Mouse (Mus musculus) liver, embryonic 16.5 days (tissue): ENCODE results near the gene Srgap3. TPM values are rescaled to one million over a fixed set of nuclear protein-coding genes. Genes with fewer than 3 reads are reported as not detected.

Source experiments
- ATAC-seq: fragments of 200-750 bp; cut with Nextera tagmentation; 2 replicates; pipeline ENCODE4 v1.8.0; 2017; ENCODE audit warnings: low read depth, mild to moderate bottlenecking, moderate number of reproducible peaks, moderate library complexity
- H3K27ac ChIP-seq: fragments of 300-500 bp; sonication (generic); 2 replicates; pipeline ENCODE4 v1.5.1; 2014; ENCODE audit warnings: mild to moderate bottlenecking, low read length
- H3K27me3 ChIP-seq: fragments of 300-500 bp; sonication (generic); 2 replicates; pipeline ENCODE4 v1.6.1; 2014; ENCODE audit warnings: low read depth, low read length, mixed read lengths; ENCODE audit not compliant: control insufficient read depth, insufficient read depth
- H3K36me3 ChIP-seq: fragments of 300-500 bp; sonication (generic); 2 replicates; pipeline ENCODE4 v1.6.1; 2014; ENCODE audit warnings: mild to moderate bottlenecking; ENCODE audit not compliant: control insufficient read depth, insufficient read depth
- H3K4me1 ChIP-seq: fragments of 300-500 bp; sonication (generic); 2 replicates; pipeline ENCODE4 v1.6.1; 2014; ENCODE audit warnings: low read depth, low read length, mixed read lengths; ENCODE audit not compliant: control insufficient read depth
- H3K4me2 ChIP-seq: fragments of 300-500 bp; sonication (generic); 2 replicates; pipeline ENCODE4 v1.6.1; 2014; ENCODE audit warnings: low read depth, low read length, mixed read lengths
- H3K4me3 ChIP-seq: fragments of 300-500 bp; sonication (generic); 2 replicates; pipeline ENCODE4 v1.5.1; 2014; ENCODE audit warnings: low read depth, mild to moderate bottlenecking, low read length
- H3K9ac ChIP-seq: fragments of 300-500 bp; sonication (generic); 2 replicates; pipeline ENCODE4 v1.6.1; 2014; ENCODE audit warnings: low read depth, low read length
- H3K9me3 ChIP-seq: fragments of 300-500 bp; sonication (generic); replicated peaks from 2 replicates; pipeline ENCODE4 v1.6.1; 2016; ENCODE audit warnings: low read length; ENCODE audit not compliant: control insufficient read depth
- WGBS: fragments of 180-500 bp; shearing (Covaris S2); extraction: QIAGEN DNeasy Blood & Tissue Kit; methylation state at CpG from one replicate; pipeline ENCODE4 v1.1.7; 2014; ENCODE audit not compliant: insufficient replicate concordance; 5-methylcytosine and 5-hydroxymethylcytosine counted together
- polyA plus RNA-seq: library from polyadenylated mRNA; unstranded; fragments of >200 nt; fragmentation: Nextera tagmentation; extraction: Ambion mirVana; gene quantifications from 2 replicates; pipeline ENCODE4 v1.2.1, GENCODE M21; 2015

The Srgap3 gene
- polyA plus RNA-seq, 1 experiment from 2014 or later: 0.22 TPM

DNA sequence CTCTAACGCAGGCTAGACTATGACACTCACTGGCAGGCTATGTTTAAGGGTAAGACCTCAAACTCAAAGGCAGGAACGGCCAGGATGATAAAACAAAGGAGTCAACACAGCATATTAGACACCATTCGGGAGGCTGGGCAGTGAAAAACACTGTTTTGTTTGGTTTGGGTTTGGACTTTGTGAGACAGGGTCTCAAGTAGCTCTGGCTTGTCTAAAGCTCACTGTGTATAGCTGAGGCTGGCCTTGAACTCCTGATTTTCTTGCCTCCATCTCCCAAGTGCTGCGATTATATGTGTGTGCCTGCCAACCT lies 136.6 kb downstream of the Srgap3 start:
- no peaks in the 10 kb centered on the region for H3K27me3 ChIP-seq
- H3K36me3 ChIP-seq: no peaks in the 10 kb centered on the region
- no peaks in the 10 kb centered on the region for H3K9me3 ChIP-seq
- no peak overlapping the region for H3K4me3 ChIP-seq
- ATAC-seq: no peak
- H3K27ac ChIP-seq: no peak overlapping the region
- no peak overlapping the region for H3K9ac ChIP-seq
- no peaks in the 10 kb centered on the region for H3K4me1 ChIP-seq
- no peak overlapping the region for H3K4me2 ChIP-seq
- 49% methylated on average over 4 of the region's 4 CpGs for whole genome bisulfite sequencing

DNA sequence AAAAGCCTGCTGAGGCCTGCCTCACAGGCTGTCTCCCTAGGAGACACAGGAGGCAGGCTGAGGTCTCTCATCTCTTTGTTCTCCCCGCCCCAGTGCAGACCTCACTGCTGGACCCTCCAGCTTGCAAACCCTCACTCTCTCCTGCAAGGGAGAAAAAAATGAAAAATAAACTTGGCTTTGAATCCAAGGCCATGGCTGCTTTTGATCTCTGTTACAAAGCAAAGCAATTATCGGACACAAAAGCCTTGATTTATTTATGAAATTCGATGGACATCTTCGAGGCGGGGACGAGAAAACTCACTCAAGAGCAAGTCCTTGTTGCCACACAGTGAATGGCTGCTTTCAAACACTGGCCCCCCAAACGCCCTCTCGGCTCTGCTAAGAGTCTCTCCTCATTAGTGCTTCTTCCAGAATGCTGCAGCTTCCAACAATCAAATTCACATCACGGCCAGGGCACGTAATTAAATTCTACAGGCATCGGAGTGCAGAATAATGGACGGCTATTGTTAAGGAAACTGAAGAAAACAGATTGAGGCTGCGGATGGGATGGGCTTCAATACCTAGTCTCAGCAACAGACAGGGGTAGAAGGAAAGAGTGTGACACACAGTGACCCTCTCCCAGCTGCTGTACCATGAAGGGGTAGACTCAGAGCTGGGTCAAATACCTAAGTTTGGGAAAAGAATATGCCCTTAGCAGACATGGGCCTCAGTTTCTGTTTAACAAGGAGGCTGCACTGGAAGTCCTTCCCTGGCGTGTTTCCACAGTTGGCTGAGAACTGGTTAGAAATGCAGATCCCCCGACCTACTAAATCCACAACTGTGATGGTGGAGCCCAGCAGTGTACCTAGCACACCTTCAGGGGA lies 137.2 kb downstream of the Srgap3 start:
- no peak overlapping the region for H3K4me3 ChIP-seq
- H3K4me1 ChIP-seq: no peaks in the 10 kb centered on the region
- no peak overlapping the region for H3K9ac ChIP-seq
- no peaks in the 10 kb centered on the region for H3K27me3 ChIP-seq
- no peak overlapping the region for H3K27ac ChIP-seq
- ATAC-seq: no peak
- H3K4me2 ChIP-seq: no peak overlapping the region
- 69% methylated on average over 15 of the region's 15 CpGs for WGBS
- H3K36me3 ChIP-seq: no peaks in the 10 kb centered on the region
- H3K9me3 ChIP-seq: no peaks in the 10 kb centered on the region

DNA sequence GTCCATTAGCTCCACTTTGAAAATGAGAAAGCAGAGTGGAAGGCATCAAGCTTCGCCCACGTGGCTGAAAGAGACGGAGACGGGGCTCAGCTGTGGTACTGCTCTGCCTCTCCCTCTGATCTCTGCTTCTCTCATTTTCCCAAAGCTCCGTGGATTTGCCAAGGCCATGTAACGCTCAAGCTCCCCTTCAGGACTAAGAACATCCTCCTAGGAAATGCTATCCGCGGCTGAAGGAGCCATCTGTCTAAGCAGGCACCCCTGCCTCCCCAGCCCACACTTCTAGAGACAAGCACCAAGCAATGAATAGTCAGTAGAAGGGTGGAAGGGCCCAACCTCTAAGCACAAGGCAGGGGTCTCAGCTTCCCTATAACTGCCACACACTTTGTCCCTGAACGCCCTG lies 138.3 kb downstream of the Srgap3 start:
- Histone ChIP-seq H3K36me3 (no peaks in the 10 kb centered on the region), H3K4me2 (no peak overlapping the region), H3K9me3 (no peaks in the 10 kb centered on the region), H3K4me1 (no peaks in the 10 kb centered on the region), H3K9ac (no peak overlapping the region), H3K27me3 (no peaks in the 10 kb centered on the region), H3K27ac (no peak overlapping the region), H3K4me3 (no peak overlapping the region)
- 65% methylated on average over 9 of the region's 9 CpGs for WGBS
- ATAC-seq: no peak

DNA sequence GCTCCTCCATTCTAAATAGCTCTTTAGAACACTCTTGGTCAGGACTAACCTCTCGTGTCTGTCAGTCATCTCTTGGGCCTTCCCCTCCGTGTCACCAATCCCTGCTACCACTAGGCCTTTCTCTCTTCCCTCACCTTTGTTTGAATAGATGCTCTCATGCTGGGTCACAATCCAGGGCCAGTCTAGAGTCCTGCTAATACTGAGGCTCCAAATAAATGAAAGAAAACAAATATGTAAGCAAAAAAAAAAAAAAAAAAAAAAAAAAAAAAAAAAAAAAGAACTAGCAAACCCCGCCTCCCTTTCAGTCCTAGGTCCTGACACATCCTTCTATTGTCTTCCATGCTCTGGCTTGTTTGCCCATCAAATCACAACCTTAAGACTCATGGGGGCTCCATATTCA lies 145.1 kb downstream of the Srgap3 start:
- no peaks in the 10 kb centered on the region for H3K9me3 ChIP-seq
- no peak for ATAC-seq
- no peak overlapping the region for H3K4me2 ChIP-seq
- no peaks in the 10 kb centered on the region for H3K27me3 ChIP-seq
- no peaks in the 10 kb centered on the region for H3K4me1 ChIP-seq
- H3K4me3 ChIP-seq: no peak overlapping the region
- H3K27ac ChIP-seq: no peak overlapping the region
- no peak overlapping the region for H3K9ac ChIP-seq
- H3K36me3 ChIP-seq: no peaks in the 10 kb centered on the region
- WGBS: 75% methylated on average over 3 of the region's 3 CpGs

DNA sequence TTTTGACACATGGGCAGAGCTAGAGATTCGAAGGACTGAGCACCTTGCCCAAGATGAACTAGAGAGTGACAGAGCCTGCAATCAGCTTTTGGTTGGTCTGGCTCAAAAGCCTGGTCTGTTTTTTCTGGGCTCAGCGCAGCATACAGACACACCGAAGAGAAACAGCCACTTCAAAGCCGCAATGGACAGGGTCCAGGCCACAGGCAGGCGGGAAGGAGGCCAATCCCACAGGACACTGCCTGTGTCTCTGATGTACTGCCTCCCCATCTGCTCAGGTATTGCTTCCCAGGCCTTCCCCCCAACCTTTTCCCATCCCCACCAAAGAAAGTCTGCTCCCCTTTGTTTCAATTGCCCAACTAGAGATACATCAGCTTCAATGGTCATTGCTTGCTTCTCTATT lies 148.7 kb downstream of the Srgap3 start:
- no peak overlapping the region for H3K27ac ChIP-seq
- no peaks in the 10 kb centered on the region for H3K27me3 ChIP-seq
- H3K9me3 ChIP-seq: no peaks in the 10 kb centered on the region
- H3K4me3 ChIP-seq: no peak overlapping the region
- H3K36me3 ChIP-seq: no peaks in the 10 kb centered on the region
- H3K4me2 ChIP-seq: no peak overlapping the region
- ATAC-seq: no peak
- no peak overlapping the region for H3K9ac ChIP-seq
- no peaks in the 10 kb centered on the region for H3K4me1 ChIP-seq
- WGBS: 68% methylated on average over 5 of the region's 5 CpGs

DNA sequence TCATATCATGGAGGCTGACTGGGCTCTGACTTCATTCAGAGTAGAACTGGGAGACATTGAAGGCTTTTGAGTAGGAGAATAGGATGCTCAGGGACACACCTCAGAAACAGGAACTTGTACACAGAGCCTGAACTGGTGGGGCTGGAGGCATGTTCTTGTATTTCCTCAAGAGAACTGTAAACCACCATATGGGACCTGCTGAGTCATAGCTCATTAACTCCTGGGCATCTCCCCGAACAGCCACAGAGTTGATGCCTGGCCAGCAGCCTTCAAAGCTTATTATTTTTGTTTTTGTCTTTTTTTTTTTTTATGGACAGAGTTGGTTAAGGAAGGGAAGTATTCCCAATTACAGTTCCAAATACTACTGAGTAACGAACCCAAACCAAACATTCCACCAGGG lies 150.5 kb downstream of the Srgap3 start:
- Histone ChIP-seq H3K27ac (no peak overlapping the region), H3K4me1 (no peaks in the 10 kb centered on the region), H3K27me3 (no peaks in the 10 kb centered on the region), H3K4me3 (no peak overlapping the region), H3K36me3 (no peaks in the 10 kb centered on the region), H3K9me3 (no peaks in the 10 kb centered on the region), H3K9ac (no peak overlapping the region), H3K4me2 (no peak overlapping the region)
- no peak for ATAC-seq
- WGBS: 34% methylated on average over 2 of the region's 2 CpGs

DNA sequence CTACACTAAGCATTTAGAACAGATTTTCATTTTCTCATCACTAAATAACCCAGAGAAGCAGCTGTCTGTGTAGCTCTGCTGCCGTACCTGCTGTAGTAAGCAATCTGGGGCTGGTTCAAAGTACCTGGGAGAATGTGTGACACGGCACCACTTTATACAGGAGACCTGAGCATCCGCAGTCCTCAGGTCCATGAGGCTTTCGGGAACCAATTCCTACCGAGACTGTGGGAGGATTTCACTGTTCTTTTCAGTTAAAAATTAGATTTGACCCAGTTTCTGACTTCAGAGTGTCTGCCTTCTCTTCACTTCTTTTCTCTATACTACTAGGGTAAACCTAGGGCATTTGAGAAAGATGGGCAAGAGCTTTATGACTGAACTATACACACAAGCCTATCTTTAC lies 153.2 kb downstream of the Srgap3 start:
- H3K27ac ChIP-seq: no peak overlapping the region
- H3K4me3 ChIP-seq: no peak overlapping the region
- no peak overlapping the region for H3K4me2 ChIP-seq
- 70% methylated on average over 5 of the region's 5 CpGs for WGBS
- no peak for ATAC-seq
- H3K9me3 ChIP-seq: no peaks in the 10 kb centered on the region
- no peaks in the 10 kb centered on the region for H3K36me3 ChIP-seq
- H3K9ac ChIP-seq: no peak overlapping the region
- no peaks in the 10 kb centered on the region for H3K4me1 ChIP-seq
- H3K27me3 ChIP-seq: no peaks in the 10 kb centered on the region

DNA sequence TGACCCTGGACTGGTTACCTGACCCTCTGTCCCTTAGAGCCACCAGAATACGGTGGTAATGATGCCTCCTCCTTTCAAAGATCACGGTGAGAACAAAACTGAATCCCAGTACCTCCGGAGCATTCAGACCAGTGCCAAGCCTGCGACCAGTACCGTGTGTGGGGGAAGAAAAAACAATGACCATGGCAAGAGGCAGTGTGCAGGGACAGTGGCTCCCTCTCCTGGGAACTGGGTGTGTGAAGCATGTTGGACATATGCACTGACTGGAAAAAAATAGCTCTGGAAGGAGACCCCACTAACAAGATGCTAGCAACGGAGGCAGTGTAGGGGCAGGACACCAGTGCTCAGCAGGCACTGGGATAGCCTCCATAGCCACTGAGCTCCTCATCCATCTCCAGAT lies 157.2 kb downstream of the Srgap3 start:
- Histone ChIP-seq H3K27ac (no peak overlapping the region), H3K36me3 (no peaks in the 10 kb centered on the region), H3K4me1 (no peaks in the 10 kb centered on the region), H3K4me2 (no peak overlapping the region), H3K27me3 (no peaks in the 10 kb centered on the region), H3K9me3 (no peaks in the 10 kb centered on the region), H3K9ac (no peak overlapping the region), H3K4me3 (no peak overlapping the region)
- ATAC-seq: no peak
- WGBS: 71% methylated on average over 6 of the region's 6 CpGs

DNA sequence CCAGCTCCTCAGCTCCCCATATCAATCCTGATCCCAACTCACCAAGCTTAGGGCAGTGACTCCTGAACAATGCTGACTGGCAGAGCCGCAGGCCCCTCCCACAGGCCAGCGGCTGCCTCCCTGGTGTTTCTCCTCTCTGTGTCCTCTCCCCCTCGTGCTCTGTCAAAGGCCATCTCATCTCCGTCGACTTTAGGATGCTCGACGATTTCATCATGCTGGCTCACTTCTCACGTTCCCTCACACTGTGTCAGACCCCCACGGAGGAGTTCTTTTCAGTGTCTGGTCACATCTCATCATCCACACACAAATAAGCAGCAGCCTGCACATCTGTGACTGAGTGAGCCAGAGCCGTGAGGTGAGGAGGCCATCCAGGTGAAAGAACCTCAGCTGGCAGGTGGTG lies 158.4 kb downstream of the Srgap3 start:
- ATAC-seq: no peak
- Histone ChIP-seq H3K4me2 (no peak overlapping the region), H3K9ac (no peak overlapping the region), H3K27ac (no peak overlapping the region), H3K4me3 (no peak overlapping the region), H3K36me3 (no peaks in the 10 kb centered on the region), H3K4me1 (no peaks in the 10 kb centered on the region), H3K27me3 (no peaks in the 10 kb centered on the region), H3K9me3 (no peaks in the 10 kb centered on the region)
- 56% methylated on average over 10 of the region's 10 CpGs for WGBS
